In the genomic region with DNA sequence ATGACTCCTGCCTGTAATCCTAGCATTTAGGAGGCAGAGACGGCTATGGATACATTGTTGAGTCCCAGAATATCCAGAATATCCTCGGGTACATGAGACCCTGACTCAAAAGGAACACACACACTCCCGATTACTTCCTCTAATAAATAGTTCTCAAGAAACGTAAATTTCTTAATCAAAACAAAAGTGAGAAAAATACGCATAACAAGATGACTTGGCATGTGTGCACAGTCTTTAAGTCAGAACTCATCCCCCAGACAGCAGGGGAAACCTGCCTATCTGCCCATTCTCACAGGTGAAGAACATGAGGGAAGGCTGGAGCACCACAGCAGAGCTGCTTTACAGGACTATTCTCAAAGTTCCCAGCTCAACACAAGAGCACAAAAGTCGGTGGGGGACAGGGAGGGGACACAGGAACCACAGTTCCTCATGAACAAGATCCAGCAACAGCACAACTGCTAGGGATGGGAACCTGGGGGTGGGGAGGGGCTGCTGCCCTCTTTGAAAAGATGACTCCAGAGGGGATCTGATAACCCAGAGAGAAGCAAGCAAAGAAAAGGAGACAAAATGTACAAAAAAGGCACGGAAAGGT, we compare ENCODE assay signal across 8 mouse cellular contexts. TPM values are rescaled to one million over a fixed set of nuclear protein-coding genes. Genes with fewer than 3 reads are reported as not detected.
A peak's percentile ranks its signal among the peaks of the same experiment; 100 is the strongest.
DNase-seq lines count a peak whose midpoint lies in the region; ATAC-seq and TF ChIP-seq lines count a peak whose summit lies in the region.

No protein-coding gene starts in this region.

- no peaks in the 10 kb centered on the region for H3K9me3 ChIP-seq in limb, embryonic 15.5 days

- 12% methylated on average over 7 of the region's 7 CpGs for WGBS in cerebellum, adult 2 months
- 26% methylated on average over 7 of the region's 7 CpGs for WGBS in limb, embryonic 15.5 days

- TF ChIP-seq POLR2A in cerebellum, adult 2 months (IDR thresholded peaks at IDR 0.05; ENCODE audit: borderline replicate concordance, insufficient read depth, low read length): no peak

- DNase-seq in cerebellum, adult 2 months: no peak
- DNase-seq in cerebellum, postnatal 25 days: no peak
- peak; percentile 22 to 23 for DNase-seq in spleen, postnatal 10 days (ENCODE audit: low spot score in 2 of 2)
- DNase-seq in spleen, adult 12 weeks (ENCODE audit: low spot score): no peak
- no peak for DNase-seq in gastrocnemius, postnatal 25 days
- no peak for DNase-seq in retina, embryonic 14.5 days (ENCODE audit: low spot score)
- DNase-seq in ovary, postnatal 36 days (ENCODE audit: low spot score): no peak

- H3K4me2 ChIP-seq in limb, embryonic 15.5 days: peak overlapping the region; percentile 74

- H3K9ac ChIP-seq in limb, embryonic 15.5 days: 0 out of 2 replicates have a peak overlapping the region, but pooled peaks have one; percentile 17

- peaks cover 8% of the 10 kb centered on the region; the same call in 1 of the 2 replicates for H3K36me3 ChIP-seq in limb, embryonic 15.5 days

- H3K27ac ChIP-seq in cerebellum, adult 2 months (ENCODE audit: insufficient read depth, low read length): no peak overlapping the region
- no peak overlapping the region for H3K27ac ChIP-seq in limb, embryonic 15.5 days

- no peaks in the 10 kb centered on the region for H3K27me3 ChIP-seq in cerebellum, adult 2 months (ENCODE audit: control insufficient read depth, insufficient read depth, low read length)
- no peaks in the 10 kb centered on the region for H3K27me3 ChIP-seq in limb, embryonic 15.5 days

- TF ChIP-seq CTCF in cerebellum, adult 2 months (IDR thresholded peaks at IDR 0.05; ENCODE audit: borderline replicate concordance, insufficient read depth, low read depth, low read length): no peak

- H3K4me3 ChIP-seq in cerebellum, adult 2 months (replicated peaks; ENCODE audit: insufficient read depth, low read depth, low read length): peak overlapping the region; percentile 34
- H3K4me3 ChIP-seq in limb, embryonic 15.5 days: peak overlapping the region; percentile 98

- peaks cover 17% of the 10 kb centered on the region for H3K4me1 ChIP-seq in cerebellum, adult 2 months (ENCODE audit: control insufficient read depth, insufficient read depth, low read length)
- H3K4me1 ChIP-seq in limb, embryonic 15.5 days: peaks cover 45% of the 10 kb centered on the region

- no peak for ATAC-seq in limb, embryonic 15.5 days (ENCODE audit: insufficient number of reproducible peaks, low FRiP score, low TSS enrichment, low read depth)

RNA-seq across cellular contexts. Expression of a gene that starts 6.3 kb away (rescaled TPM):
- 49.4 and 52.2 TPM in 2 replicates for polyA plus RNA-seq in cerebellum, adult 2 months (2012; rRNA removed)
- 21.7 and 24.2 TPM in 2 replicates for polyA plus RNA-seq in limb, embryonic 15.5 days (2015; fragmentation: Nextera tagmentation; extraction: Ambion mirVana)
- 10 to 100 TPM; 19.6 to 21.7 TPM for total RNA-seq in gastrocnemius, postnatal 25 days (2021)

Comparison
In these comparisons a context has a peak if more than half of its experiments do, and no peak if none do; other contexts are left out.
1. DNase-seq: peak in spleen, postnatal 10 days (2 of 2); none in cerebellum, adult 2 months (0 of 2), cerebellum, postnatal 25 days (0 of 2), spleen, adult 12 weeks (single experiment), gastrocnemius, postnatal 25 days (single experiment), retina, embryonic 14.5 days (single experiment) and ovary, postnatal 36 days (single experiment).